Mouse (Mus musculus): ENCODE data around the gene Akap1.

GRCm38 (mm10) chr11:88847281-88848006 is 16.9 kb downstream of the Akap1 start:
- no peak for TF ChIP-seq CTCF (IDR thresholded peaks at IDR 0.05; ENCODE audit: low read depth)
- TF ChIP-seq EP300 (IDR thresholded peaks at IDR 0.05; ENCODE audit: low read depth), result no peak

All from liver, embryonic 14.5 days (tissue).